Mouse (Mus musculus) neural tube, embryonic 10.5 days (tissue): Measurements from ENCODE around the gene Krt12.
A peak's percentile ranks its signal among the peaks of the same experiment; 100 is the strongest.

Source experiments
- DNase-seq: peaks from one replicate; pipeline ENCODE4 v3.0.0-alpha.2; 2017; ENCODE audit warnings: low spot score; ENCODE audit errors: extremely low spot score

The Krt12 gene

GRCm38 (mm10) chr11:99422159-99422558, at the start of gene Krt12:
Gene Krt12, minus strand, starts transcription at chr11:99422259.
- DNase-seq = no peak

DNA sequence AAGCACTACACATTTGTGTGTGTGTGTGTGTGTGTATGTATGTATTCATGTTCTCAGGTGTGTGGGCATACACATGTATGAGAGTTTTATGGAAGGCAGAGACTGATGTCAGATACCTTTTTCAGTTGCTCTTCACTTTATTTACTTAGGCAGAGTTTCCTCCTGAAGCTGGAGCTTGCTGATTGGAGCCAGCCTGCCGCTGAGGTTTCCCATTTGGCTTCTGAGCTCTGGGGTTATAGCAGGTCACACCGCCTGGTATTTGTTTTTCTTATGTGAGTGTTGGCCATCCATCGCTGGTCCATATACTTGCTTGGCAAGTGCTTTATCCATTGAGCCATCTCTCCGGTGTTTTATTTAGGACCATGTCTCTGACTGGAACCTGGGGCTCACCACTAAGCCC, 47.2 kb upstream of the Krt12 start:
- DNase-seq = no peak

DNA sequence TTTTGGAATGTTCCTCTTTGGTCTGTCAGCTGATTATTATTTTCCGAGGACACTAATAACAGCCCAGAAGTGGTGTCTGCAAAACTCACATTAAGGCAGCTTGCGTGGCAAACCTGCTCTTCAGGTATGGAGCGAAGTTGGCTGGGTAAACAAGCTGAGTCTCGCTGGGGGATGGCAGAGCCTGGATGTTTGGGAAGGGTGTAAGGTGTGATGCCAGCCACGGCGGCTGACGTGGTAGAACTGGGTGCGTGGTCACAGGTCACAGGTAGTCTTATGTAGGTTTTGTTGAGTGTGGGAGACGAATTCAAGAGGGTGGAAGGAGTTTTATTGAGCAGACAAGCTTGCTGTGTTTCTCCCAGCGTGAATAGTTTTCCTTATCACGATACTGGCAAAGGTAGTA, 46.5 kb upstream of the Krt12 start:
- DNase-seq = no peak

GRCm38 (mm10) chr11:99466316-99466715, 44.3 kb upstream of the Krt12 start:
- peak; percentile 25 for DNase-seq

- DNase-seq = peak; percentile 83
Observed at GRCm38 (mm10) chr11:99464836-99465235, 42.8 kb upstream of the Krt12 start.

- peak; percentile 71 for DNase-seq
Observed at GRCm38 (mm10) chr11:99463155-99463554, 41.1 kb upstream of the Krt12 start.

GRCm38 (mm10) chr11:99461736-99462135, 39.7 kb upstream of the Krt12 start:
- DNase-seq = no peak

DNA sequence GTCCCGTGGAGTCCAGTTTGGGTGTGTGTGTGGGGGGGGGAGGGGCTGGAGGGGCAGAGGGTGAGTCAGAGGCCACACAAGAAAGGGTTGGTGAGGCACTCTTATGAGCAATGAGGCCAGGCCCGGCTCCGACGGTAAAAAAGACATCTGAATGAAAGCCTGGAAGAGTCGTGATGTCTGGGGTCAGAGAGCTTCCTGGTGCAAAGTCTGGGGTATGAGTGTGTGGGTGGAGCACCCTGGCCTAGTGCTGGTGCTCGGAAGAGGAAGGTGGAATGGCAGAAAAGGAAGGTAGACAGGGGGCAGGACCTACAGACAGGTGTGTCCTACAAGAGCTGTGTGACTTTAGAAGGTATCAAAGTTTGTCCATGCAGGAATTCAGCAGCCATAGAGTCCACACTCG, 36.8 kb upstream of the Krt12 start:
- DNase-seq = no peak

- DNase-seq = no peak
Observed at GRCm38 (mm10) chr11:99454759-99455158, 32.7 kb upstream of the Krt12 start.

- no peak for DNase-seq
Observed at GRCm38 (mm10) chr11:99454044-99454443, 32.0 kb upstream of the Krt12 start.

GRCm38 (mm10) chr11:99448769-99449168, 26.7 kb upstream of the Krt12 start:
- DNase-seq = no peak

DNA sequence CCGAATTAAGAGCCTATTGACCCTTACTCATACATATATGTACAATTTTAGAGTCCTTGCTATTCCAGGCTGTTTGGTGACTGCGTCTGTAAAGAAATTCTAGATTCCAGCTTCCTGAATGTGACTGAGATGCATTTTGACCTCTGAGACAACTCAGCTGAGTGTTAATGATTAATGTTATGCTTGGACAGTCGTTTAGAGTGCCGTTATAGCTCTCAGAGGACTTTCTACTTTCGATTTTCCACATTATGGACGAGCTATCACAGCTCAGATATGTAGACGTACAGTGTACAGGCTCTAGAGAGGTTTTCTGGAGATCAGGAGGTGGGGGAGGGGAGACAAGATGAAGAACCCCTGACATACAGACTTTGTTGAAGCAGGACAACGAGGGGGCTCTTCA, 19.2 kb upstream of the Krt12 start:
- no peak for DNase-seq

- no peak for DNase-seq
Observed at GRCm38 (mm10) chr11:99439465-99439864, 17.4 kb upstream of the Krt12 start.

GRCm38 (mm10) chr11:99437972-99438371, 15.9 kb upstream of the Krt12 start, which contains the start of gene Krt20:
Gene Krt20, minus strand, starts transcription at chr11:99438150.
- no peak for DNase-seq

DNA sequence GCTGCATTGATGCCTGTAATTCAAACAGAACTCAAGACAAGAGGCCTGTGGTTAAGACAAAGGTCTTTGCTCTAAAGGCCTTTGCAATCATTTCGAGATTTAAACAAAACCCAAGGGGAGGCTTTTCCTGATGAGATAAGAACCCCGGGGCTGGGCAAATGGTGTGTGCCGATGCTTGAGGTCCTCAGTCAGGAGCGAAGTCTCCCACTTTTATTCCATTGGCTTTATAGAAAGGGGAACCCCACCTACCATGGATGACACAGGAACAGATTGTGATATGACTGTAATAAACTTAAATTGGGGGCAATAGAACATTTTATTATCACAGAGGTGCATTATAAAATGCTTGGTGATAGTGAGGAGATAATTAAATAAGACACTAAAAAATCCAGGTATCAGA, 14.6 kb upstream of the Krt12 start:
- DNase-seq = no peak

- no peak for DNase-seq
Observed at GRCm38 (mm10) chr11:99430670-99431069, 8.6 kb upstream of the Krt12 start.

- no peak for DNase-seq
Observed at GRCm38 (mm10) chr11:99420586-99420985, 1.5 kb downstream of the Krt12 start.

DNA sequence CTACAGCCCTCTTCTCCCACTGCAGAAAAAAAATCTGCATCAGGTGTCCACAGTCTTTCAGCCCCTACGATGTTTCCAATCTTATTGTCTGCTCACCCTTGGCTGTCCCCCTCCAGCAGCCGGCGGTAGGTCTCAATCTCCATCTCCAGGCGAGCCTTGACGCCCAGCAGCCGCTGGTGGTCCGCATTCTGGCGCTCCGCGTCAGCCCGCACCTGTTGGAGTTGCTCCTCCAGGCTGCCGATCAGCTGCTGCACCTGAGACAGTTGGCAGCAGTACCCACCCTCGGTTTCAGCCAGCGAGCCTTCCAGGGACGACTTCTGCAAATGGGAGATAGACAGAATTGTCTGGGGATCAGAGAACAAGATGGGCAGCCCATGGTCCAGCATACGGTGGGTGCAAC, 4.2 kb downstream of the Krt12 start:
- no peak for DNase-seq

DNA sequence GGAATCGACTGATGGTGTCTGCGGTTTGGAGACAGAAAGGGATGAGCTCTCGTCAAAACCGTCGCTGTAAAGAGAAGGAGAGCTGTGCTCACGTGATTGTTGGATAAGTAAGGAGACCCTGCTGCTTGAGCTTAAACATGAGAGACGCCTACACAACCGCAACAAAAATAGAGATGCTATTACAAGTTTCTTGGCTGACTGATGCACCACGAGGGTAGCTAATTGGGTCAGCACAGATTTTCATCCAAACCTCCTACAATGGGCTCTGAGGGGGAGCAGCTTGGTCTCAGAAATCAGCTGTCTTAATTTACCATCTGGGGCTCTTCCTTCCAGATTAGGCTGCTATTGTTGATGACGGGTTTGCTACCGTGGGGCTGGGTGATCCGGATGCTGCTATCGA, 5.2 kb downstream of the Krt12 start:
- no peak for DNase-seq

- no peak for DNase-seq
Observed at GRCm38 (mm10) chr11:99414463-99415147, 7.5 kb downstream of the Krt12 start.

DNA sequence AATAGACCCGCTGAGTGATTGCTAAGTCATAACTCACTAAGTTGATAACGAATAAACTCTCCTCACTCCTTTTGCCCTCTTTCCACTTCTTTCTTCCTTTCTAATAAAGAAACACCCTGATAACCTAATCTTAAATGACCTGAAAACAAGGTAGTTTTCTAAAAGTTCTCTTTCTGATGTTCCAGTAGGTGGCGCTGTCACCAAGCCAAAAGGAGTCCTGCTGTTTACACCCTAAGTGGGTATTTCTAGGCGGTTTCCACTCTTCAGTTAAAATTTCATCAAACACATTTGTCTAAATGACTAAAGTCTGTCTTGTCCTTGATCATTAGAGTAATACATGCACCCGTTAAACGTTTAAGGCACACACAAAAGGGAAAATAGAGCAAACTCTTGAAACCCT, 8.8 kb downstream of the Krt12 start:
- peak; percentile 21 for DNase-seq

- DNase-seq = no peak
Observed at GRCm38 (mm10) chr11:99406186-99406585, 15.9 kb downstream of the Krt12 start.

DNA sequence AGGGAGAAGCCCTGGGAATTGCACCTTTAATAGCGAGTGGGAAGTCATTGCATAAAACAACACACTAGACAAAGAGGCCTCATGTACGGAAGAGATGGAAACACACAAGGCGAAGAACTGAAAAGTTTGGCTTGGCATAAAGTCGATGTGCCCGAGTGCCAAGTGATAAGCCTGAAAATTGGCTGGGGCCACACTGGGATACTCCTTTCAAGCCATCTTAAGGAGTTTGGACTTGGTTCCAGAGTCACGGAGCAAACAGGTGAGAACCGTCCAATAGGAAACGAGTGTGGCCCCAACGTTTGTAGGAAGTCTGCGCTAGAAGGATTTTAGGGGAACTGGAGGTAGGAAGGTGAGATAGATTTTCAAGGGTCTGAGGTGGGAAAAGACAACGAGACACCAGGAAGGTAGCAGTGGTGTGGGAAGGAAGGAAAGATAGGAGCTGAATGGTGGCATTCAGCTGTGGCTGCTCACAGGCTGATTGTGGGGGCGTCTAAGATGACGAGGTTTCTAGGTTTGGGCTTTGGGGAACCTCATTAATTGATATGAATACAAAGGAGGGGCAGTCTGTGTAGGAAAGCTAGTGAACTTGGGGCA, 22.0 kb downstream of the Krt12 start:
- DNase-seq = no peak
